Mouse (Mus musculus): ENCODE measurements around the gene Zbtb44. TPM values are rescaled to one million over a fixed set of nuclear protein-coding genes. Genes with fewer than 3 reads are reported as not detected.

The Zbtb44 gene
- total and polyA plus RNA-seq, 3 experiments = 9.8 to 15.1 TPM; not detected in 1

DNA sequence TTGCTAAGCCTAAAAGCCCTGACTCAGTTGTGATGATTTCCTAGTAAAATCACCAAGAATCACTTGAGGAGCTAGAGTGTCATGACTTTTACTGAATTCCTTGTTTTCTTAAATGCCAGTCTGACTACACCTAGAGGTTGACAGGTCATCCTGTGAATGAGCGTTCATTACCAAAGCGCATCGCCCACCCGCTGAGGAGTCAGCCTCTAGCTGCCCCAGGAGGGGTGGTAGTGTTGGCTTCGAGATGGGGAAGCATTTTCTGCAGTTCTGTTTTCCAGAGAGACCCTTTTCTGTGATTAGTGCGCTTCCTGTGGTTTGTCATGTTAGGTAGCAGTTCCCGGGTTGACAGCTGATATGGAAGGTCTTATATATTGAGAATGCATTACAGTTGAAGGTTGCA lies 43.4 kb downstream of the Zbtb44 start:
- DNase-seq (ENCODE audit: low read depth, low spot score) = no peak
- Histone ChIP-seq H3K27ac (ENCODE audit: control insufficient read depth, low read depth, low read length) (no peak overlapping the region), H3K9me3 (replicated peaks; ENCODE audit: insufficient read depth, low read length) (no peaks in the 10 kb centered on the region), H3K4me1 (ENCODE audit: control insufficient read depth in 1 of 2, insufficient read depth in 2 of 2, low read length in 2 of 2) (peaks cover 3 to 4% of the 10 kb centered on the region in 2 experiments; a peak in 3 of 4 replicates), H3K9ac (ENCODE audit: control insufficient read depth, low read depth, low read length, poor library complexity, severe bottlenecking) (no peak overlapping the region), H3K36me3 (ENCODE audit: control insufficient read depth in 1 of 2, insufficient read depth in 2 of 2, low read length in 2 of 2) (peaks cover 0 to 10% of the 10 kb centered on the region in 2 experiments; a peak in 3 of 4 replicates), H3K4me3 (ENCODE audit: control insufficient read depth in 1 of 2, insufficient read depth in 1 of 2, low read depth in 2 of 2, low read length in 2 of 2) (no peak overlapping the region), H3K27me3 (ENCODE audit: control insufficient read depth in 1 of 2, insufficient read depth in 2 of 2, low read length in 2 of 2) (no peaks in the 10 kb centered on the region), H3K79me2 (ENCODE audit: control insufficient read depth, insufficient read depth, low read length, poor library complexity) (no peaks in the 10 kb centered on the region)
- TF ChIP-seq JUND (IDR thresholded peaks at IDR 0.05; ENCODE audit: low read depth, low read length) (no peak), MAZ (IDR thresholded peaks at IDR 0.05; ENCODE audit: low read depth, low read length) (no peak), MXI1 (IDR thresholded peaks at IDR 0.05; ENCODE audit: low read depth, low read length) (no peak), SMC3 (IDR thresholded peaks at IDR 0.05; ENCODE audit: low read depth, low read length) (no peak), GATA1 (IDR thresholded peaks at IDR 0.05; ENCODE audit: low read depth, low read length) (no peak), USF1 (IDR thresholded peaks at IDR 0.05; ENCODE audit: low read depth, low read length) (no peak), HCFC1 (IDR thresholded peaks at IDR 0.05; ENCODE audit: low read depth, low read length) (no peak), POLR2AphosphoS2 (IDR thresholded peaks at IDR 0.05; ENCODE audit: low read length) (no peak), RCOR1 (IDR thresholded peaks at IDR 0.05; ENCODE audit: low read depth, low read length) (no peak), MAX (IDR thresholded peaks at IDR 0.05; ENCODE audit: low read length) (no peak), CHD1 (IDR thresholded peaks at IDR 0.05; ENCODE audit: low read depth, low read length) (no peak)

GRCm38 (mm10) chr9:31074836-31075235 lies 44.4 kb downstream of the Zbtb44 start:
- Histone ChIP-seq H3K4me3 (ENCODE audit: control insufficient read depth in 1 of 2, insufficient read depth in 1 of 2, low read depth in 2 of 2, low read length in 2 of 2) (no peak overlapping the region), H3K9ac (ENCODE audit: control insufficient read depth, low read depth, low read length, poor library complexity, severe bottlenecking) (no peak overlapping the region), H3K27ac (ENCODE audit: control insufficient read depth, low read depth, low read length) (no peak overlapping the region), H3K27me3 (ENCODE audit: control insufficient read depth in 1 of 2, insufficient read depth in 2 of 2, low read length in 2 of 2) (no peaks in the 10 kb centered on the region), H3K79me2 (ENCODE audit: control insufficient read depth, insufficient read depth, low read length, poor library complexity) (no peaks in the 10 kb centered on the region), H3K36me3 (ENCODE audit: control insufficient read depth in 1 of 2, insufficient read depth in 2 of 2, low read length in 2 of 2) (peaks cover 0 to 10% of the 10 kb centered on the region in 2 experiments; a peak in 3 of 4 replicates), H3K9me3 (replicated peaks; ENCODE audit: insufficient read depth, low read length) (no peaks in the 10 kb centered on the region), H3K4me1 (ENCODE audit: control insufficient read depth in 1 of 2, insufficient read depth in 2 of 2, low read length in 2 of 2) (peaks cover 3 to 4% of the 10 kb centered on the region in 2 experiments; a peak in 3 of 4 replicates)
- TF ChIP-seq SIN3A (IDR thresholded peaks at IDR 0.05; ENCODE audit: low read length) (no peak), ZKSCAN1 (IDR thresholded peaks at IDR 0.05; ENCODE audit: low read depth, low read length) (no peak), GABPA (IDR thresholded peaks at IDR 0.05; ENCODE audit: low read depth, low read length) (no peak), TAL1 (IDR thresholded peaks at IDR 0.05; ENCODE audit: low read length) (no peak), USF1 (IDR thresholded peaks at IDR 0.05; ENCODE audit: low read depth, low read length) (no peak), CHD1 (IDR thresholded peaks at IDR 0.05; ENCODE audit: low read depth, low read length) (no peak), CTCF (IDR thresholded peaks at IDR 0.05 in 2 of 3, conservative IDR thresholded peaks at IDR 0.05 in 1 of 3; ENCODE audit: control insufficient read depth in 1 of 3, insufficient read depth in 1 of 3, low read depth in 2 of 3, low read length in 3 of 3, poor library complexity in 1 of 3, severe bottlenecking in 1 of 3) (no peak), NRF1 (IDR thresholded peaks at IDR 0.05; ENCODE audit: insufficient read depth, low read depth, low read length, poor library complexity, severe bottlenecking) (no peak), TCF12 (IDR thresholded peaks at IDR 0.05; ENCODE audit: low read depth, low read length) (no peak), MYC (IDR thresholded peaks at IDR 0.05; ENCODE audit: low read depth, low read length) (no peak), TBP (IDR thresholded peaks at IDR 0.05; ENCODE audit: low read depth, low read length) (no peak), BHLHE40 (IDR thresholded peaks at IDR 0.05; ENCODE audit: borderline replicate concordance, low read depth, low read length) (no peak), MYB (IDR thresholded peaks at IDR 0.05; ENCODE audit: low read depth, low read length) (no peak), GATA1 (IDR thresholded peaks at IDR 0.05; ENCODE audit: low read depth, low read length) (no peak)
- no peak for DNase-seq (ENCODE audit: low read depth, low spot score)
